Mouse (Mus musculus): ENCODE results near the gene Msantd2. TPM values are rescaled to one million over a fixed set of nuclear protein-coding genes. Genes with fewer than 3 reads are reported as not detected.

The Msantd2 gene
- polyA plus RNA-seq, 2 experiments, result 26.7 to 74.2 TPM

DNA sequence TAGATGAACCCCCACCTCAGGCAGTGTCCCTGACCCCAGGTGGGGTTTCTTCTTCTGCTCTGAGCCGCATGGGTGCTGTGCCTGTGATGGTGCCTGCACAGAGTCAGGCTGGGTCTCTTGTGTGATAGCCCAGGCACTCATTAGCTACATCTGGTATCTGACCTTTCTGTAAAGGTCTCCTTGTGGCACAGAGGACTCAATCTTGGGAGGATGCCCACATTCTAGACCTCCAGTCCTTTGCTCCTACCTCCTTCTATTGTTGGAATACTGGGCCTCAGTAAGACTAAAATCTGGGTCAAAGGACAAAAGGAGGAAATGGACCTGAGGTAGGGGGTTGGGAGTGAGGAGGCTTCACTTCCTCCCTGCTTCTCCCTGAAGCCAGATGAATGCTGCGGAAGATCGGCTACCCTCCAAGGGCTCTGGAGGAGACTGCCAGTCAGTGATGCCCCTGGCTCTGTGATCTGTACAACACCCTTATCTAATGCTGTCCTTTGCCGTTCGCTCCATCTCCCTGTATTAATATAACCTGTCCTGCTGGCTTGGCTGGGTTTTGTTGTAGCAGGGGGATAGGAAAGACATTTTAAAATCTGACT, 48.6 kb downstream of the Msantd2 start:
- ATAC-seq (ENCODE audit: low FRiP score, low read depth), result no peak
- Histone ChIP-seq H3K4me2 (replicated peaks; ENCODE audit: low read depth, low read length, severe bottlenecking) (no peak overlapping the region), H3K36me3 (ENCODE audit: control insufficient read depth, insufficient read depth, low read length) (no peaks in the 10 kb centered on the region)

DNA sequence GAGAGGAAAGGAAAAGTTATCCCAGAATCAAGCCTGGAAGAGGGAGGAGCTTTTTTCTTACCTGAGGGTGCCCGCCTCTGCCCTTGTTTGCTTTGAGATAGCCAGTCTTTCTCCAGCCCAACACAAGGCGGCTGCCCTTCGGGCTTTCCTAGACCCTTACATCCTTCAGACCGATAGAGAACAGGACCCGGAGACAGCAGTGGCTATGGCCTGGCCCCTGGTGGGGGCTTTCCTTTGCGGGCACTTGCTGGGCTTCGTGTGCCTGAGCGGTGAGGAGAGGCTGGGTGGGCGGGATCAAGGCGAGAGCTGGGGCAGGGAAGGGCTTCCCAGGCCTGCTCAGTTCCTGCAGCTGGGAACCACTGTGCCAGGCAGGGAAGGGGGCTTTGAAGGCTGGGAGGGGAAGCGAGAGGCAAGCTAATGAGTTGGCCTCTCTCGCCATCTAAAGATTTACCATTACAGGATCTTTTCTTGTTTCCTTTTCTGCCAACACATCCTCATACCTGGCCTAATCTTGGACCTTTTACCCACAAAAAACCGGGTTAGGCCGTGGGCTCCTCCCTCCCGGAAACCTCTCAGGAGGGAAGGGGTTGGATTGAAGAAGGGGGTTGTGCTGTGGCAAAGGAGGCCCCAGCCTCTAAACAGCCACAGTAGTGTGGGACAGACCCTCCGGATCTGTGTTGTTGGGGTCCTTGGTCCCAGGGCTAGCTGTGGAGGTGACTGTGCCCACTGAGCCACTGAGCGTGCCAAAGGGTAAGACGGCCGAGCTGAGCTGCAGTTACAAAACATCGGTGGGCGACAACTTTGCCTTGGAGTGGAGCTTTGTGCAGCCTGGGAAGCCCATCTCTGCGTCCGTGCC, 50.3 kb downstream of the Msantd2 start, which contains the start of gene Vsig2:
Gene Vsig2, plus strand, starts transcription at position 86 of the 856 bp plus-strand sequence.
- Histone ChIP-seq H3K27ac (replicated peaks; ENCODE audit: low read depth, low read length) (no peak within 1 kb of the TSS), H3K36me3 (ENCODE audit: control insufficient read depth, insufficient read depth, low read length) (no peaks in the 10 kb centered on the region), H3K27me3 (ENCODE audit: control insufficient read depth, insufficient read depth, low read length) (no peaks in the 10 kb centered on the region), H3K9me3 (ENCODE audit: control insufficient read depth, low read length) (no peaks in the 10 kb centered on the region), H3K4me3 (replicated peaks; ENCODE audit: low read length) (no peak within 1 kb of the TSS), H3K4me1 (ENCODE audit: control insufficient read depth, insufficient read depth, low read length) (no peaks in the 10 kb centered on the region), H3K9ac (ENCODE audit: low read depth, low read length, severe bottlenecking) (no peak within 1 kb of the TSS), H3K4me2 (replicated peaks; ENCODE audit: low read depth, low read length, severe bottlenecking) (no peak within 1 kb of the TSS)
- ATAC-seq (ENCODE audit: low FRiP score, low read depth) (no peak), DNase-seq (ENCODE audit: low spot score) (no peak)
- TF ChIP-seq POLR2A (IDR thresholded peaks at IDR 0.05; ENCODE audit: borderline replicate concordance, extremely low read depth, insufficient read depth, insufficient read length), result no peak
- WGBS, result 48% methylated on average over 23 of the region's 23 CpGs

More for the DNA sequence above, 48.6 kb downstream of the Msantd2 start:
- Histone ChIP-seq H3K27me3 (ENCODE audit: control insufficient read depth, insufficient read depth, low read length) (peaks cover 2% of the 10 kb centered on the region; the same call in 1 of the 2 replicates), H3K9ac (ENCODE audit: low read depth, low read length, severe bottlenecking) (no peak overlapping the region), H3K4me3 (replicated peaks; ENCODE audit: low read length) (no peak overlapping the region), H3K27ac (replicated peaks; ENCODE audit: low read depth, low read length) (no peak overlapping the region), H3K9me3 (ENCODE audit: control insufficient read depth, low read length) (no peaks in the 10 kb centered on the region), H3K4me1 (ENCODE audit: control insufficient read depth, insufficient read depth, low read length) (no peaks in the 10 kb centered on the region)
- WGBS, result 68% methylated on average over 5 of the region's 5 CpGs
- no peak for DNase-seq (ENCODE audit: low spot score)
- no peak for TF ChIP-seq POLR2A (IDR thresholded peaks at IDR 0.05; ENCODE audit: borderline replicate concordance, extremely low read depth, insufficient read depth, insufficient read length)

DNA sequence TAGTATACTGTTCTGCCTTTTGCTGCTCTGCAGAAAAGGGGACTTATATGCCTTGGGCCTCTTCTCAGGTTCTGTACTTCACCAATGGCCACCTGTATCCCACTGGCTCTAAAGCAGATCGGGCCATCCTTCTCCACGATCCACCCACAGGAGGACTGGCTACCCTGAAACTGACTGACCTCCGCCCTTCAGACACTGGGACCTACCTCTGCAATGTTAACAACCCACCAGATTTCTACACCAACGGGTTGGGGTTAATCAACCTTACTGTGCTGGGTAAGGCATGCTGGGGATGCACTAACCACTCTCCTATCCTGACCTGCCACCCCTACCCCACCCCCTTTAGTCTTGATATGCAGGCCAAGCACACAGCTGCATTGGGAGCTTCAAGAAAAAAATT, 51.1 kb downstream of the Msantd2 start:
- Histone ChIP-seq H3K36me3 (ENCODE audit: control insufficient read depth, insufficient read depth, low read length) (no peaks in the 10 kb centered on the region), H3K4me2 (replicated peaks; ENCODE audit: low read depth, low read length, severe bottlenecking) (no peak overlapping the region), H3K9me3 (ENCODE audit: control insufficient read depth, low read length) (no peaks in the 10 kb centered on the region), H3K4me3 (replicated peaks; ENCODE audit: low read length) (no peak overlapping the region), H3K27ac (replicated peaks; ENCODE audit: low read depth, low read length) (no peak overlapping the region), H3K4me1 (ENCODE audit: control insufficient read depth, insufficient read depth, low read length) (0 out of 2 replicates have a peak, but pooled peaks cover 5% of the 10 kb centered on the region), H3K9ac (ENCODE audit: low read depth, low read length, severe bottlenecking) (no peak overlapping the region), H3K27me3 (ENCODE audit: control insufficient read depth, insufficient read depth, low read length) (peaks cover 5% of the 10 kb centered on the region)
- no peak for DNase-seq (ENCODE audit: low spot score)
- no peak for ATAC-seq (ENCODE audit: low FRiP score, low read depth)
- TF ChIP-seq POLR2A (IDR thresholded peaks at IDR 0.05; ENCODE audit: borderline replicate concordance, extremely low read depth, insufficient read depth, insufficient read length), result no peak
- WGBS, result 88% methylated on average over 4 of the region's 4 CpGs

DNA sequence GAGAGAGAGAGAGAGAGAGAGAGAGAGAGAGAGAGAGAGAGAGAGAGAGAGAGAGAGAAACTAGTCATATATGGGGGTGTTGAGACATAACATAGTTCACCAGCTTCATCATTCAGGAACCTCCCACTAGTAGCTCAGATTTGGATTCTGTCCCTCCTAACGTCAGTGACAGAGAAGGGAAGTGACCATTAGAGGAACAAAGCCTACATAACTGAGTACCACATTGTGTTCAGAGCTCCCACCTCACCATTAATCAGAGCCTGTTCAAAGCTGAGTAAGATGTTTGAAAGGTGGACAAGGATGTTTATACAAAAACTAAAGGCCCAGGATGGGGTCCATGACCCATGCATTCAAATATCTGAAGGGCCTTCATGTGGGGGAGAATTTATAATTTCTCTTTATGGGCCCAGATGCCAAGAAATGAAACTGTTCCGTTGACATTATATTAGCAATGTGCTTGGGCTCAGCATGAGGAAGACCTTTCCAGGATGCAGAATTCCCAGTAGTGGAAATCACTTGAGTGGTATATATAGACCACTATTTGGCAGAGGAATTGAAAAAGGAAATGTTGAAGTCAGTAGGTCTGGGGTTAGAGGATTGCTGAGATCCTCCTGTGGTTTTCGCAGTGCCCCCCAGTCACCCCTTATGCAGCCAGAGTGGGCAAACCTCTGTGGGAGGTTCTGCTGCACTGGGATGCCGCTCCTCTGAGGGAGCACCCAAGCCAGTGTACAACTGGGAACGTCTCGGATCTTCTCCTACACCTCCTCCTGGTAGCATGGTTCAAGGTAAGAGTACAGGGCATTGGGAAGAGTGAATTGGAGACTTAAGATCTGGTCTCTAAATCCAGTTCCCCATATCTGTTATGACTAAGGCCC, 51.8 kb downstream of the Msantd2 start:
- no peak overlapping the region for H3K4me3 ChIP-seq (replicated peaks; ENCODE audit: low read length)
- 0 out of 2 replicates have a peak, but pooled peaks cover 5% of the 10 kb centered on the region for H3K4me1 ChIP-seq (ENCODE audit: control insufficient read depth, insufficient read depth, low read length)
- no peak for TF ChIP-seq POLR2A (IDR thresholded peaks at IDR 0.05; ENCODE audit: borderline replicate concordance, extremely low read depth, insufficient read depth, insufficient read length)
- H3K4me2 ChIP-seq (replicated peaks; ENCODE audit: low read depth, low read length, severe bottlenecking), result no peak overlapping the region
- H3K27me3 ChIP-seq (ENCODE audit: control insufficient read depth, insufficient read depth, low read length), result peaks cover 12% of the 10 kb centered on the region
- DNase-seq (ENCODE audit: low spot score) (no peak), ATAC-seq (ENCODE audit: low FRiP score, low read depth) (no peak)
- no peak overlapping the region for H3K27ac ChIP-seq (replicated peaks; ENCODE audit: low read depth, low read length)
- H3K36me3 ChIP-seq (ENCODE audit: control insufficient read depth, insufficient read depth, low read length), result no peaks in the 10 kb centered on the region
- 80% methylated on average over 6 of the region's 6 CpGs for WGBS
- no peaks in the 10 kb centered on the region for H3K9me3 ChIP-seq (ENCODE audit: control insufficient read depth, low read length)
- H3K9ac ChIP-seq (ENCODE audit: low read depth, low read length, severe bottlenecking), result no peak overlapping the region

All from limb, embryonic 14.5 days (tissue).